Mouse (Mus musculus): ENCODE data around the gene Arhgap1. TPM values are rescaled to one million over a fixed set of nuclear protein-coding genes. Genes with fewer than 3 reads are reported as not detected.

Gene Arhgap1
- polyA plus RNA-seq, 1 experiment from 2014 or later = 99.9 TPM

- ATAC-seq (replicated peaks) = no peak
- no peaks in the 10 kb centered on the region for H3K9me3 ChIP-seq
Observed at GRCm38 (mm10) chr2:91706456-91706855, 56.8 kb downstream of the Arhgap1 start.

GRCm38 (mm10) chr2:91708361-91708760, 58.7 kb downstream of the Arhgap1 start:
- 97% methylated on average over 6 of the region's 6 CpGs for WGBS
- no peaks in the 10 kb centered on the region for H3K27me3 ChIP-seq (replicated peaks)
- H3K9ac ChIP-seq = no peak overlapping the region
- H3K27ac ChIP-seq = no peak overlapping the region
- no peaks in the 10 kb centered on the region for H3K36me3 ChIP-seq (replicated peaks)
- no peak for ATAC-seq (replicated peaks)
- peaks cover 29% of the 10 kb centered on the region for H3K4me1 ChIP-seq
- H3K4me2 ChIP-seq = no peak overlapping the region
- H3K9me3 ChIP-seq = no peaks in the 10 kb centered on the region
- H3K4me3 ChIP-seq = no peak overlapping the region

More at GRCm38 (mm10) chr2:91706456-91706855, 56.8 kb downstream of the Arhgap1 start:
- H3K36me3 ChIP-seq (replicated peaks) = no peaks in the 10 kb centered on the region
- no peak overlapping the region for H3K4me3 ChIP-seq
- no peaks in the 10 kb centered on the region for H3K27me3 ChIP-seq (replicated peaks)
- H3K4me1 ChIP-seq = peaks cover 18% of the 10 kb centered on the region
- H3K9ac ChIP-seq = no peak overlapping the region
- no peak overlapping the region for H3K27ac ChIP-seq
- H3K4me2 ChIP-seq = no peak overlapping the region

GRCm38 (mm10) chr2:91710272-91711234, 60.9 kb downstream of the Arhgap1 start, which contains the start of the genes Atg13 and Harbi1:
Gene Atg13 (minus strand): TSS chr2:91710576.
Gene Harbi1 (plus strand): TSS chr2:91710852.
- Histone ChIP-seq H3K4me2 (peak within 1 kb of the TSS; percentile 85), H3K27ac (peak within 1 kb of the TSS; percentile 84), H3K36me3 (replicated peaks) (no peaks in the 10 kb centered on the region), H3K27me3 (replicated peaks) (no peaks in the 10 kb centered on the region), H3K9me3 (no peaks in the 10 kb centered on the region), H3K4me3 (peak within 1 kb of the TSS; percentile 82), H3K9ac (peak within 1 kb of the TSS; percentile 57), H3K4me1 (peaks cover 35% of the 10 kb centered on the region)
- under 1% methylated on average over 66 of the region's 66 CpGs for WGBS
- ATAC-seq (replicated peaks) = peak; percentile 99

DNA sequence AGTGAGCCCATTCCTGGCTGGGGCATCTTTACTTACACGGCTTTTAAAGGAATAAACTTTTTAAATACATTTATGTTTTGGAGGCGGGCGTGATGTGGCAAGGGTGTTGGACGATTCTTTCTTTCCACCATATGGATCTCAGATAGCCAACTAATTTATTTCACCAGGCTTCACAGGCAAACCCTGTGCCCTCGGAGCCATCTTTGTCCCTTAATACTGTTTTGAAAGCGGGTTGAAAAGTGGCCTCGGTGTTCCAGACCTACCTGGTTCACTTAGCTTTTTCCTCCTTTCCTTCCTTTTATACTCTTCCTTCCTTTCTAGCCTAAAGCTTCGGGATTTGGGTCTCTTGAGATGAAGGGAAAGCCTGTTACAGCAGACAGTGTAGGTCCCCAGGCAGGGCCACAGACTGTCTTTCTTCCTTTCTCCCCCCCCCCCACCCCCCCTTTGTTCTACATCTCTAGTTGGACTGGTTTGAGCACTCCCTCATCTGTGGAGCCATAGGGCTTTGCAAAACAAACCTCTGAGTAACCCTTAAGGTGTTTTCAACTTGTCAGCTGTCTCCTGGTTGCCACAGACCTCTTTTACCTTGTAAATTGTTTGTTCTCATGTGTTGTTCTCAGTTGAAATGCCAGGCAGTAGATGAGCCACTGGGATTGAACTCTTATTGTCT, 61.7 kb downstream of the Arhgap1 start:
- ATAC-seq (replicated peaks) = 0 out of 2 replicates have a peak, but pooled peaks have one; percentile 5
- 4% methylated on average over 8 of the region's 8 CpGs for WGBS
- Histone ChIP-seq H3K27me3 (replicated peaks) (no peaks in the 10 kb centered on the region), H3K27ac (peak overlapping the region; percentile 84), H3K4me1 (peaks cover 35% of the 10 kb centered on the region), H3K4me2 (peak overlapping the region; percentile 85), H3K9ac (peak overlapping the region; percentile 57), H3K9me3 (no peaks in the 10 kb centered on the region), H3K4me3 (peak overlapping the region; percentile 82), H3K36me3 (replicated peaks) (no peaks in the 10 kb centered on the region)

DNA sequence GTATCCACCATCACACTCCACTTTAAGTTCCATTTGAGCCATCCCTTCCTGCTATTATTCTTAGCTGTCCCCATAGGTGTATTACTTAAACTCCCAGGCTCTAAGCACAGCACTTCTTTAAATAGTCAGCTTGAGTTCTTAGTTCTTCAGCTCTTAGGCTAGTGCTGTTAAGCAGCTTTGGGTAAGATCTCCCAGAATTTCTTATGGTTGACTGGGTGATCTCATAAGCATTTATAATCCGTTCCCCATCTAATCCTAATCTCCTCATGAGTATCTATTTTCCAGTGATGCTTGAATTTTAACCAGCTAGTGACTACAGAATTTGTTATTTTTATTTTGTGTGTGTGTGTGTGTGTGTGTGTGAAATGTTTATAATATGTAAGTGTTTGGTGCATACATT, 65.3 kb downstream of the Arhgap1 start:
- no peak for ATAC-seq (replicated peaks)
- no peaks in the 10 kb centered on the region for H3K9me3 ChIP-seq
- no peaks in the 10 kb centered on the region for H3K36me3 ChIP-seq (replicated peaks)
- no peaks in the 10 kb centered on the region for H3K27me3 ChIP-seq (replicated peaks)
- peaks cover 22% of the 10 kb centered on the region for H3K4me1 ChIP-seq
- no peak overlapping the region for H3K9ac ChIP-seq
- H3K27ac ChIP-seq = no peak overlapping the region
- WGBS = 59% methylated on average over 1 of the region's 1 CpGs
- H3K4me2 ChIP-seq = no peak overlapping the region
- H3K4me3 ChIP-seq = no peak overlapping the region

DNA sequence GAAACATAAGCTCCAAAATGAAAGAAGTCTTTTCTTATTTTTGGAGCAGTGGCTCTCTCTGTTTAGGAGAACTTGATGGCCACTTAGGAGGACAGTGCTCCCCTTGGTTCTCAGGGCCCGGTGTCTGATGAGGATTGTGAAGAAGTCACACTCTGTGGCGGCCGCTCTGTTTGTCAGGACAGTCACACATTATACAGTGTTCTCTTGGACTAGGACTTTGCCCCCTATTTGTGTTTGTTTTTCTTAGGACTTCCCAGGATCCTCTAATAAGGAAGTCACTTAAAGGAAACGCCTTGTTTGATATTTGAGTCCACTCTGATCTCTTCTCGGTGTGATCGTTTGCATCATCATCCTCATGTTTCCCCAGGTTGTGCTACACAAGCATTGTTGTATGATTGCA, 68.6 kb downstream of the Arhgap1 start:
- no peak overlapping the region for H3K27ac ChIP-seq
- no peak overlapping the region for H3K9ac ChIP-seq
- ATAC-seq (replicated peaks) = no peak
- 90% methylated on average over 6 of the region's 6 CpGs for WGBS
- no peaks in the 10 kb centered on the region for H3K9me3 ChIP-seq
- H3K4me3 ChIP-seq = no peak overlapping the region
- H3K36me3 ChIP-seq (replicated peaks) = no peaks in the 10 kb centered on the region; the same call in 1 of the 2 replicates
- no peaks in the 10 kb centered on the region for H3K27me3 ChIP-seq (replicated peaks)
- H3K4me2 ChIP-seq = no peak overlapping the region
- H3K4me1 ChIP-seq = peaks cover 6% of the 10 kb centered on the region

Other genes with a start within 250 kb of the Arhgap1 start
- gene 1110051M20Rik, start 205.2 kb upstream of the Arhgap1 start, polyA plus RNA-seq (2015; fragmentation: Nextera tagmentation; extraction: Ambion mirVana) = 179 TPM in 2 replicates
- 4.2 and 4.9 TPM in 2 replicates for gene Lrp4, start 192.3 kb upstream of the Arhgap1 start, polyA plus RNA-seq (2015; fragmentation: Nextera tagmentation; extraction: Ambion mirVana)
- 109 and 115 TPM in 2 replicates for gene Ckap5, start 123.1 kb upstream of the Arhgap1 start, polyA plus RNA-seq (2015; fragmentation: Nextera tagmentation; extraction: Ambion mirVana)
- gene F2, start 13.4 kb upstream of the Arhgap1 start, polyA plus RNA-seq (2015; fragmentation: Nextera tagmentation; extraction: Ambion mirVana) = 0.21 and 0.33 TPM in 2 replicates
- gene Zfp408, start 69 bp upstream of the Arhgap1 start, polyA plus RNA-seq (2015; fragmentation: Nextera tagmentation; extraction: Ambion mirVana) = 15.3 and 18.3 TPM in 2 replicates
- 41.1 and 41.6 TPM in 2 replicates for gene Atg13, start 60.7 kb downstream of the Arhgap1 start, polyA plus RNA-seq (2015; fragmentation: Nextera tagmentation; extraction: Ambion mirVana)
- gene Harbi1, start 61.0 kb downstream of the Arhgap1 start, polyA plus RNA-seq (2015; fragmentation: Nextera tagmentation; extraction: Ambion mirVana) = 19.1 and 20.9 TPM in 2 replicates
- gene Ambra1, start 80.3 kb downstream of the Arhgap1 start, polyA plus RNA-seq (2015; fragmentation: Nextera tagmentation; extraction: Ambion mirVana) = 29.8 and 30.3 TPM in 2 replicates

All from midbrain, embryonic 15.5 days (tissue).